12 mouse cellular contexts compared by ENCODE assay signal in the genomic region with DNA sequence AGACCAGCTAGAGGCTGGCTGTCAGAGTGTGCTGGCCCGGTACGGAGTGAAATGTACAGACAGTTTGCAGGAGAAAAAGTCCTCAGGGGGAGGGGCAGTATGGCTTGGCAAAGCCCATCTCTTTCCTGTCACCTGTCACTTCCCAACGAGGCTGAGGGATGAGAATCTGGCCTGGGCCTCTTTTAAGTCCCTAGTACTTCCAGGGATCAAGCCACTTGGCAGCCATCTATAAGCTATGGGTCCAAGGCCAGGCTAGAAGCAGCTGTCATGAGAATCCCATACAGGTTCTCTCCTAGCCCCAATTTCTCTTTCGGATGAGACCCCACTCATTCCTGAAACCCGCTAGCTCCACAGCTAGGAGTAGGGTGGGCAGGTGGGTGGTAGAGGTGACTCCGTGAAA. TPM values are rescaled to one million over a fixed set of nuclear protein-coding genes. Genes with fewer than 3 reads are reported as not detected.
DNase-seq lines count a peak whose midpoint lies in the region; TF ChIP-seq lines count a peak whose summit lies in the region.
"Had no signal": no experiment of that assay in that cellular context is flagged by ENCODE, and none has a peak within 500 bp of the region (broad histone marks: within the 10 kb centered on the region; RNA-seq: fewer than 3 reads in every experiment).

No protein-coding gene starts in this region.

- no peak overlapping the region for H3K4me3 ChIP-seq in CH12.LX (replicated peaks in 1 of 3; ENCODE audit: low read depth in 2 of 3, low read length in 2 of 3, poor library complexity in 1 of 3)
- H3K4me3 ChIP-seq: liver, embryonic 13.5 days; midbrain, embryonic 12.5 days had no signal

- peaks cover 91% of the 10 kb centered on the region for H3K79me2 ChIP-seq in CH12.LX (replicated peaks; ENCODE audit: control insufficient read depth, extremely low read depth, insufficient read depth, poor library complexity, severe bottlenecking)

- 0 out of 2 replicates have a peak overlapping the region, but pooled peaks have one; percentile 14 for H3K9ac ChIP-seq in CH12.LX (ENCODE audit: insufficient read depth, low read depth)
- H3K9ac ChIP-seq: liver, embryonic 13.5 days; midbrain, embryonic 12.5 days had no signal

- no peak for TF ChIP-seq CTCF in CH12.LX (conservative IDR thresholded peaks at IDR 0.05 in 1 of 2, IDR thresholded peaks at IDR 0.05 in 1 of 2; ENCODE audit: low read depth in 2 of 2, low read length in 2 of 2)

- peak; percentile 5 for DNase-seq in heart, postnatal 4 days
- DNase-seq in heart, postnatal 25 days (ENCODE audit: low spot score): no peak
- DNase-seq in CH12.LX (ENCODE audit: extremely low read depth): no peak
- DNase-seq in cerebellum, adult 18-20 months: peak; percentile 62 to 73
- peak; percentile 1 for DNase-seq in gastrocnemius, postnatal 25 days
- DNase-seq in B cell, adult 2 months: no peak
- DNase-seq in T-cell, adult 2 months (ENCODE audit: low spot score): no peak
- DNase-seq: liver, embryonic 13.5 days; lung, postnatal 14 days had no signal

- intact Hi-C loops in heart, postnatal 25 days (cut with DNase I): no loop called here

- in situ Hi-C loops in CH12.LX (cut with MboI; ENCODE audit: low pct_ligation_motif_present, low pct_unique_long_range_greater_than_20kb, low sequenced_read_pairs): no loop called here

- H3K4me1 ChIP-seq in CH12.LX (ENCODE audit: control insufficient read depth in 1 of 2, insufficient read depth in 2 of 2): peaks cover 29 to 80% of the 10 kb centered on the region in 2 experiments

- TF ChIP-seq EP300 in CH12.LX (IDR thresholded peaks at IDR 0.05; ENCODE audit: low read length): no peak

- H3K27ac ChIP-seq in CH12.LX (ENCODE audit: insufficient read depth, low read depth): peak overlapping the region; percentile 79
- H3K27ac ChIP-seq: kidney, postnatal 0 days; liver, embryonic 13.5 days; midbrain, embryonic 12.5 days had no signal

- H3K27me3 ChIP-seq in CH12.LX (replicated peaks): no peaks in the 10 kb centered on the region

- dilution Hi-C loops in CH12.LX (cut with MboI; ENCODE audit: extremely low pct_ligation_motif_present, extremely low pct_unique_long_range_greater_than_20kb, low sequenced_read_pairs): no loop called here

- peaks cover 9 to 39% of the 10 kb centered on the region in 2 experiments for H3K36me3 ChIP-seq in CH12.LX (replicated peaks in 1 of 2; ENCODE audit: control insufficient read depth in 1 of 2, insufficient read depth in 1 of 2, low read length in 1 of 2)
- H3K36me3 ChIP-seq: liver, embryonic 13.5 days; midbrain, embryonic 12.5 days had no signal

- no peak for TF ChIP-seq RAD21 in CH12.LX (IDR thresholded peaks at IDR 0.05; ENCODE audit: low read depth, low read length)

- H3K4me2 ChIP-seq in CH12.LX (ENCODE audit: insufficient read depth, low read depth, poor library complexity, severe bottlenecking): peak overlapping the region; percentile 6; the same call in 1 of the 2 replicates
- H3K4me2 ChIP-seq: heart, embryonic 11.5 days; liver, embryonic 13.5 days; midbrain, embryonic 12.5 days had no signal

- H3K9me3 ChIP-seq in CH12.LX (replicated peaks; ENCODE audit: low read length): no peaks in the 10 kb centered on the region
- H3K9me3 ChIP-seq: liver, embryonic 13.5 days; midbrain, embryonic 12.5 days had no signal

- no peak for TF ChIP-seq POLR2A in CH12.LX (IDR thresholded peaks at IDR 0.05; ENCODE audit: low read depth, low read length)

TF ChIP-seq in CH12.LX, 34 proteins besides CTCF, POLR2A, EP300 and RAD21:
- TF ChIP-seq CHD1 (IDR thresholded peaks at IDR 0.05; ENCODE audit: low read depth, low read length) (no peak), ZKSCAN1 (IDR thresholded peaks at IDR 0.05; ENCODE audit: borderline replicate concordance, low read depth, low read length) (no peak), GABPA (IDR thresholded peaks at IDR 0.05; ENCODE audit: insufficient replicate concordance, low read depth, low read length) (no peak), MAZ (IDR thresholded peaks at IDR 0.05; ENCODE audit: low read depth, low read length) (no peak), USF2 (conservative IDR thresholded peaks at IDR 0.05; ENCODE audit: low read depth, low read length) (no peak), ELF1 (IDR thresholded peaks at IDR 0.05; ENCODE audit: low read depth, low read length) (no peak), POLR2AphosphoS2 (IDR thresholded peaks at IDR 0.05; ENCODE audit: low read depth, low read length) (no peak), SIN3A (IDR thresholded peaks at IDR 0.05; ENCODE audit: low read length) (no peak), SMC3 (IDR thresholded peaks at IDR 0.05; ENCODE audit: low read depth, low read length) (no peak), MAFK (IDR thresholded peaks at IDR 0.05; ENCODE audit: insufficient replicate concordance, low read length) (no peak), USF1 (IDR thresholded peaks at IDR 0.05; ENCODE audit: low read depth, low read length) (no peak), UBTF (IDR thresholded peaks at IDR 0.05; ENCODE audit: low read depth, low read length) (no peak), HCFC1 (IDR thresholded peaks at IDR 0.05; ENCODE audit: low read depth, low read length) (no peak), BHLHE40 (IDR thresholded peaks at IDR 0.05; ENCODE audit: low read depth, low read length) (no peak)

RNA-seq across cellular contexts. Expression of gene Coro2a, which starts 5.6 kb away (rescaled TPM):
- total RNA-seq in heart, postnatal 4 days (2021): under 1 TPM; 0.25 to 0.48 TPM
- total RNA-seq in heart, postnatal 25 days (2021): under 1 TPM; 0.18 to 0.45 TPM
- total RNA-seq in CH12.LX (2012; rRNA removed) (71.4 and 129 TPM in 2 replicates), CH12.LX (2014; rRNA removed) (23.3 and 24.6 TPM in 2 replicates)
- 152 and 223 TPM in 2 replicates for polyA plus RNA-seq in CH12.LX (2012; ENCODE audit: insufficient read length, low read depth)
- under 1 TPM in 1 of 2 experiments, not detected in 1; 0.20 TPM for total RNA-seq in gastrocnemius, postnatal 25 days (2021)

RNA-seq across cellular contexts. Expression of gene Tbc1d2, which starts 53.6 kb away (rescaled TPM):
- 1 to 10 TPM; 2.9 to 3.5 TPM for total RNA-seq in heart, postnatal 4 days (2021)
- 1 to 10 TPM; 1.2 to 1.5 TPM for total RNA-seq in heart, postnatal 25 days (2021)
- total RNA-seq in CH12.LX (2012; rRNA removed): 0.59 and 1.1 TPM in 2 replicates
- 0.12 TPM in 2 replicates for total RNA-seq in CH12.LX (2014; rRNA removed)
- 0.27 and 0.29 TPM in 2 replicates for polyA plus RNA-seq in CH12.LX (2012; ENCODE audit: insufficient read length, low read depth)
- total RNA-seq in gastrocnemius, postnatal 25 days (2021): under 1 TPM; 0.64 to 0.78 TPM

Comparison
In these comparisons a context has a peak if more than half of its experiments do, and no peak if none do; other contexts are left out.
1. DNase-seq: peak in heart, postnatal 4 days (single experiment), cerebellum, adult 18-20 months (2 of 2) and gastrocnemius, postnatal 25 days (single experiment); none in heart, postnatal 25 days (single experiment), CH12.LX (single experiment), B cell, adult 2 months (0 of 2) and T-cell, adult 2 months (single experiment).
2. RNA of gene Coro2a, which starts 5.6 kb away (total RNA-seq): 23.3 to 129 TPM in CH12.LX; 0.25 to 0.48 TPM in heart, postnatal 4 days, 0.18 to 0.45 TPM in heart, postnatal 25 days and 0.20 TPM in gastrocnemius, postnatal 25 days; every median in the first group is over 10 times any median in the second.